Mouse (Mus musculus): ENCODE measurements around the gene Sdhaf3. TPM values are rescaled to one million over a fixed set of nuclear protein-coding genes. Genes with fewer than 3 reads are reported as not detected.

The Sdhaf3 gene
- polyA plus RNA-seq, 1 experiment: 9.1 TPM

GRCm38 (mm10) chr6:7092094-7092493, 136.3 kb downstream of the Sdhaf3 start:
- Histone ChIP-seq H3K9me3 (replicated peaks; ENCODE audit: control insufficient read depth, insufficient read depth, low read length, poor library complexity, severe bottlenecking) (no peaks in the 10 kb centered on the region), H3K9ac (ENCODE audit: low read depth, poor library complexity, severe bottlenecking) (no peak overlapping the region), H3K4me1 (ENCODE audit: control insufficient read depth, insufficient read depth, low read length) (no peaks in the 10 kb centered on the region), H3K27me3 (ENCODE audit: control insufficient read depth, insufficient read depth, low read length, poor library complexity, severe bottlenecking) (no peaks in the 10 kb centered on the region), H3K27ac (ENCODE audit: insufficient read depth, low read length) (no peak overlapping the region), H3K4me3 (ENCODE audit: low read depth, low read length) (no peak overlapping the region), H3K36me3 (ENCODE audit: control insufficient read depth, insufficient read depth, low read length, poor library complexity, severe bottlenecking) (no peaks in the 10 kb centered on the region)
- TF ChIP-seq POLR2A (IDR thresholded peaks at IDR 0.05; ENCODE audit: insufficient read depth, low read length) (no peak), CTCF (IDR thresholded peaks at IDR 0.05; ENCODE audit: low read depth, low read length) (no peak), EP300 (IDR thresholded peaks at IDR 0.05; ENCODE audit: insufficient read depth, low read depth, low read length) (no peak)

Other genes starting within 250 kb of the Sdhaf3 start
- 0.30 TPM in 1 of 2 replicates, not detected in the other for gene Dlx6, start 92.7 kb upstream of the Sdhaf3 start, polyA plus RNA-seq (2011; ENCODE audit: insufficient read depth, insufficient read length, low read depth, missing spikeins)
- 0.42 TPM in 1 of 2 replicates, not detected in the other for gene Dlx5, start 73.9 kb upstream of the Sdhaf3 start, polyA plus RNA-seq (2011; ENCODE audit: insufficient read depth, insufficient read length, low read depth, missing spikeins)

Measured in ES-Bruce4 (cell line).